Mouse (Mus musculus) right cerebral cortex, postnatal 14 days (tissue): ENCODE measurements around the gene Ephx1.

Source experiments
- DNase-seq: peaks from one replicate; pipeline ENCODE4 v3.0.0; 2022

Gene Ephx1

DNA sequence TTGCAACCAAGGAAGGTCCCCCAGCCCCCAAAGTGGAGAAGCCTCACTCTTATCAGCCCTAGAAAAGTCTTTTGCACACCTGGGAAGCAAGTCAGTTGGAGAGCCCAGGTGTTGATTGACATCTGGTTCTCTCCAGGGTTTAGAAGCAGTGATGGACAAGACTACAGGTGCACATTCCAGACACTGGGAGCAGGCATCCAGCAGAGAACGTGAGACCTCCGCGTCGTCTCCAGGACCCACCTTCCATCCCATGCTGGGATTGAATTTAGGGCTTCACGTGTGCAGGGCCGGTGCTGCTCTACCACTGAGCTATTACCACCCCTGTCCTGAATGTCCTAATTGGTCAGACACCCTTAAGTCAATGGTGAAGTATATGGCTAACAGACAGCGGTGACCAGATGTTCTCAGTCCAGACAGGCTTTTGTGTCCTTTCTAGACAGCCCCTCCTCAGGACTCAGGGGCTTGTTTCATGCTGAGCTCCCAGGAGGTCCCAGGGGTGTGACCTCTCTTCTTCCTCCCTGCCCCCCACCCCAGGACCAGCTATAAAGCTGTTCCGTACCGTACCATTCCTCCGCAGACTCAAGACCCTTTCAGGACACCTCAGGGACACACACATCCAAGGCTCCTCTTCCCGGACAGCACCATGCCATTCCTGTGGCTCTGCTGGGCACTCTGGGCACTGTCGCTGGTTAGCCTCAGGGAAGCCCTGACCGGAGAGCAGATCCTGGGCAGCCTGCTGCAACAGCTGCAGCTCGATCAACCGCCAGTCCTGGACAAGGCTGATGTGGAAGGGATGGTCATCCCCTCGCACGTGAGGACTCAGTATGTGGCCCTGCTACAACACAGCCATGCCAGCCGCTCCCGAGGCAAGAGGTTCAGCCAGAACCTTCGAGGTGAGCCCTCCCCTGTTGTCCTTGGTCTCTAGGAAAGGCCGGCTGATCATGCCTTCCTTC lies 86.0 kb downstream of the Ephx1 start, which contains the start of gene Lefty1:
TSS of gene Lefty1 (plus strand) at position 556 of the 953 bp plus-strand sequence.
- no peak for DNase-seq

DNA sequence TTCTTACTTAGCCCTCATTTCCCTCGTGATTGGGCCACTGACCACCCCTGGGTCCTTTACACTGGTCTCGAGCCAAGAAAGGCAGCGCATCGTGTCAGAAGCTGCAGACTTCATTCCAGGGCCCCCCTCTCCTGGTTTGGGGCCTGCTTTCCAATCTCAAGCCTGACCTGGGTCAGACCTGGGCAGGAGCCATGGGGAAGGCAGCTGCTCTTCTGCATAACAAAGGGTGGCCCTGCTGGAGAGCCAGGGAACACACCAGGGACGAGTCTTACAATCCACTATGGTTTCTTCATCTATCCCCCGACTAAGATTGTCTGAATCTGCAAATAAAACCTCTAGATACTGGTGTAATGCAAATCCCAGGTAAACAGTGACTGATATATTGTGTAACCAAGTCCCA lies 87.0 kb downstream of the Ephx1 start:
- no peak for DNase-seq

DNA sequence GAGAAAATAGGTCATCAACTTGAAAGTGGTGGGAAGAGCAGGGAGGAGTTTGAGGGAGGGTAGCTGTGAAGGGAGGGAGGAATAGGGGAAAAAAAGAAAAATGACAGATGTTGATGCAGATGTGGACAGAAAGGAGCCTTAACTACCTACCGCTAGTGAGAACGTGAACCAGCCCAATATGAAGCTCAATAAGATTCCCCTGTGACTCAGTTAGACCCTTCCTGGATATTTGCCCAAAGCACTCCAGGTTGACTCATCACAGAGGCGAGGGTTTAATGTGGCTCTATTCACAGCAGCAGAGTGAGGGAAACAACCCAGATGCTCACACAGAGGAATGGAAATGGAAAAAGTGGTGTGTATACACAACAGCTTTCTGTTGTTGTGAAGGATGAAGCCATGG lies 89.6 kb downstream of the Ephx1 start:
- DNase-seq: no peak

DNA sequence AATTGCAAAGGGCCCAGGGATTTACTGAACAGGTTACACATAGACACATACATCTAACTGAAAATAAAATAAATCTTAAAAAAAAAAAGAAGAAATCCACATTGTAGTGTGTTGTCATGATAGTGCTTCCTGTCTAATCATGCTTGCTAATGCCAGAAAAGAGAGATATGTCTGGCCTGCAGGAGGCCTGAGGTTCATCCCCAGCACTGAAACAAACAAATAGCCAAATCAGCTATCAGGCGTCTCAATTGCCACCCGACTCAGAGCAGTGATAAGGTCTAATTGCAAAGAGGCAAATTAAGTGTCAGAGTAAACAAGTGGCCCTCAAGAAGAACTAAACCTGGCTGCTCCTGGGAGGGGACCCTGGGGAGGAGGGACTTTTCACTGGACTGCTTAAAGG lies 91.1 kb downstream of the Ephx1 start:
- DNase-seq: no peak

DNA sequence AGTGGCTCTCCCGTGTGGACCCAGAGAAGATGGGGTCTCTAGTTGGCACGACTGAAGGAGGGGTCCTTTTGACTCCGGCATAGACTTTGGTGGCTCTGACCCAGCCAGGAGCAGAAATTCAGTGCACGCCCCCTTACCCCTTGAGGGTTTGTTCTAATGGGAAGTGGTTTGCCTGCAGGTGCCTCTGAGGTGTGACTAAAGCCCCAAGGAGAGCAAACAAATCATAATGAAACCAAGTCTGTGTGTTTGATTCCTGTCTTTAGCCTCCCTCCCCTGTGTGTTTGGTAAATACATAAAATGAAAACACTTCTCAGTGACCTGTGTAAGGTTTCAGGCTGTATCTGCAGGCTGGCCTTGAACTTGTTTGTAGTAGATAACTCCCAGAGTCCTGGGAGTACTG lies 94.4 kb downstream of the Ephx1 start:
- DNase-seq: no peak
